ENCODE assay signal across 16 mouse cellular contexts in genomic region chr5:122019288-122019687, GRCm38 (mm10). TPM values are rescaled to one million over a fixed set of nuclear protein-coding genes. Genes with fewer than 3 reads are reported as not detected.
DNase-seq lines count a peak whose midpoint lies in the region; ATAC-seq lines count a peak whose summit lies in the region.
"Had no signal": no experiment of that assay in that cellular context is flagged by ENCODE, and none has a peak within 500 bp of the region (broad histone marks: within the 10 kb centered on the region; RNA-seq: fewer than 3 reads in every experiment).

No protein-coding gene starts in this region.

- H3K27ac ChIP-seq in forebrain, embryonic 12.5 days: no peak overlapping the region
- no peak overlapping the region for H3K27ac ChIP-seq in forebrain, embryonic 13.5 days
- H3K27ac ChIP-seq in forebrain, embryonic 16.5 days (ENCODE audit: low read length): no peak overlapping the region
- H3K27ac ChIP-seq in liver, embryonic 16.5 days (ENCODE audit: low read length): peak overlapping the region; percentile 72
- H3K27ac ChIP-seq in intestine, embryonic 15.5 days: no peak overlapping the region
- H3K27ac ChIP-seq: embryonic facial prominence, embryonic 15.5 days had no signal

- ATAC-seq in forebrain, embryonic 12.5 days (ENCODE audit: low FRiP score): 0 out of 2 replicates have a peak, but pooled peaks have one; percentile 33
- no peak for ATAC-seq in forebrain, embryonic 13.5 days
- ATAC-seq in forebrain, embryonic 16.5 days: peak; percentile 33
- ATAC-seq in liver, embryonic 16.5 days (ENCODE audit: low read depth): peak; percentile 80
- no peak for ATAC-seq in intestine, embryonic 15.5 days
- ATAC-seq: intestine, embryonic 16.5 days had no signal

- no peak overlapping the region for H3K4me3 ChIP-seq in forebrain, embryonic 12.5 days (replicated peaks)
- H3K4me3 ChIP-seq in forebrain, embryonic 13.5 days: no peak overlapping the region
- no peak overlapping the region for H3K4me3 ChIP-seq in forebrain, embryonic 16.5 days (replicated peaks; ENCODE audit: low read length)
- peak overlapping the region; percentile 52 for H3K4me3 ChIP-seq in liver, embryonic 16.5 days (ENCODE audit: low read depth, low read length)
- H3K4me3 ChIP-seq in intestine, embryonic 15.5 days (replicated peaks): no peak overlapping the region
- H3K4me3 ChIP-seq: embryonic facial prominence, embryonic 15.5 days had no signal

- H3K9ac ChIP-seq in forebrain, embryonic 12.5 days: peak overlapping the region; percentile 21; the same call in 1 of the 2 replicates
- no peak overlapping the region for H3K9ac ChIP-seq in forebrain, embryonic 13.5 days
- H3K9ac ChIP-seq in forebrain, embryonic 16.5 days (replicated peaks; ENCODE audit: low read depth, low read length): 0 out of 2 replicates have a peak overlapping the region, but pooled peaks have one; percentile 12
- peak overlapping the region; percentile 18; the same call in 1 of the 2 replicates for H3K9ac ChIP-seq in liver, embryonic 16.5 days (ENCODE audit: low read depth, low read length)
- H3K9ac ChIP-seq in intestine, embryonic 15.5 days: no peak overlapping the region
- H3K9ac ChIP-seq: embryonic facial prominence, embryonic 15.5 days had no signal

- peaks cover 5% of the 10 kb centered on the region; the same call in 1 of the 2 replicates for H3K36me3 ChIP-seq in forebrain, embryonic 12.5 days (replicated peaks)
- H3K36me3 ChIP-seq in forebrain, embryonic 13.5 days (ENCODE audit: poor library complexity, severe bottlenecking): peaks cover 8% of the 10 kb centered on the region; the same call in 1 of the 2 replicates
- no peaks in the 10 kb centered on the region for H3K36me3 ChIP-seq in forebrain, embryonic 16.5 days (ENCODE audit: control insufficient read depth, insufficient read depth)
- H3K36me3 ChIP-seq in liver, embryonic 16.5 days (ENCODE audit: control insufficient read depth, insufficient read depth): no peaks in the 10 kb centered on the region
- H3K36me3 ChIP-seq in intestine, embryonic 15.5 days: no peaks in the 10 kb centered on the region
- H3K36me3 ChIP-seq: embryonic facial prominence, embryonic 15.5 days had no signal

- no peaks in the 10 kb centered on the region for H3K27me3 ChIP-seq in forebrain, embryonic 12.5 days
- H3K27me3 ChIP-seq in forebrain, embryonic 13.5 days: no peaks in the 10 kb centered on the region
- H3K27me3 ChIP-seq in forebrain, embryonic 16.5 days (replicated peaks; ENCODE audit: control insufficient read depth, insufficient read depth, low read length): no peaks in the 10 kb centered on the region
- H3K27me3 ChIP-seq in liver, embryonic 16.5 days (ENCODE audit: control insufficient read depth, insufficient read depth, low read depth, low read length): no peaks in the 10 kb centered on the region
- no peaks in the 10 kb centered on the region for H3K27me3 ChIP-seq in intestine, embryonic 15.5 days (replicated peaks)
- H3K27me3 ChIP-seq: embryonic facial prominence, embryonic 15.5 days had no signal

- peak; percentile 35 for DNase-seq in Muller cell, postnatal 12 days (ENCODE audit: inconsistent ontology term)
- no peak for DNase-seq in urinary bladder, postnatal 14 days (ENCODE audit: low spot score)
- no peak for DNase-seq in kidney, postnatal 10 days
- DNase-seq: adrenal gland, postnatal 14 days; cerebellum, adult 11 months; gastrocnemius, postnatal 10 days; layer of hippocampus, adult 9-11 months; spleen, adult 18-20 months; thymus, adult 18-20 months had no signal

- 82% methylated on average over 17 of the region's 17 CpGs for WGBS in forebrain, embryonic 12.5 days
- WGBS in forebrain, embryonic 13.5 days: 71% methylated on average over 17 of the region's 17 CpGs
- WGBS in forebrain, embryonic 16.5 days: 62% methylated on average over 17 of the region's 17 CpGs
- 56% methylated on average over 17 of the region's 17 CpGs for WGBS in liver, embryonic 16.5 days (ENCODE audit: insufficient replicate concordance)
- 75% methylated on average over 17 of the region's 17 CpGs for WGBS in intestine, embryonic 15.5 days

- H3K4me1 ChIP-seq in forebrain, embryonic 12.5 days: peaks cover 31% of the 10 kb centered on the region
- peaks cover 12% of the 10 kb centered on the region for H3K4me1 ChIP-seq in forebrain, embryonic 13.5 days
- peaks cover 7% of the 10 kb centered on the region for H3K4me1 ChIP-seq in forebrain, embryonic 16.5 days (replicated peaks; ENCODE audit: control insufficient read depth, insufficient read depth, low read length)
- no peaks in the 10 kb centered on the region for H3K4me1 ChIP-seq in liver, embryonic 16.5 days (ENCODE audit: control insufficient read depth, low read depth, low read length)
- H3K4me1 ChIP-seq in intestine, embryonic 15.5 days (replicated peaks): no peaks in the 10 kb centered on the region; the same call in 1 of the 2 replicates

- no peak overlapping the region for H3K4me2 ChIP-seq in forebrain, embryonic 12.5 days
- no peak overlapping the region for H3K4me2 ChIP-seq in forebrain, embryonic 13.5 days
- H3K4me2 ChIP-seq in forebrain, embryonic 16.5 days (ENCODE audit: low read length): no peak overlapping the region
- H3K4me2 ChIP-seq in liver, embryonic 16.5 days (ENCODE audit: low read depth, low read length): peak overlapping the region; percentile 36
- H3K4me2 ChIP-seq in intestine, embryonic 15.5 days (replicated peaks): no peak overlapping the region
- H3K4me2 ChIP-seq: embryonic facial prominence, embryonic 15.5 days had no signal

- H3K9me3 ChIP-seq in forebrain, embryonic 12.5 days: peaks cover 6% of the 10 kb centered on the region
- peaks cover 9% of the 10 kb centered on the region; the same call in 1 of the 2 replicates for H3K9me3 ChIP-seq in forebrain, embryonic 13.5 days (replicated peaks)
- H3K9me3 ChIP-seq in forebrain, embryonic 16.5 days (ENCODE audit: control insufficient read depth, low read length): peaks cover 7% of the 10 kb centered on the region; the same call in 1 of the 2 replicates
- H3K9me3 ChIP-seq in liver, embryonic 16.5 days (replicated peaks; ENCODE audit: control insufficient read depth, low read length): no peaks in the 10 kb centered on the region
- no peaks in the 10 kb centered on the region for H3K9me3 ChIP-seq in intestine, embryonic 15.5 days
- H3K9me3 ChIP-seq: embryonic facial prominence, embryonic 15.5 days had no signal

RNA-seq across cellular contexts. Expression of gene Cux2, which starts 30.6 kb away (rescaled TPM):
- polyA plus RNA-seq in forebrain, embryonic 12.5 days (2016; fragmentation: Nextera tagmentation; extraction: Ambion mirVana): 13.7 and 14.0 TPM in 2 replicates
- polyA plus RNA-seq in forebrain, embryonic 13.5 days (2015; fragmentation: Nextera tagmentation; extraction: Ambion mirVana): 16.9 and 17.9 TPM in 2 replicates
- 32.0 and 36.2 TPM in 2 replicates for polyA plus RNA-seq in forebrain, embryonic 16.5 days (2015; fragmentation: Nextera tagmentation; extraction: Ambion mirVana)
- polyA plus RNA-seq in liver, embryonic 16.5 days (2015; fragmentation: Nextera tagmentation; extraction: Ambion mirVana): 1.4 and 3.1 TPM in 2 replicates
- 6.9 and 7.1 TPM in 2 replicates for polyA plus RNA-seq in intestine, embryonic 15.5 days (2015; fragmentation: Nextera tagmentation; extraction: Ambion mirVana)

Comparison
In these comparisons a context has a peak if more than half of its experiments do, and no peak if none do; other contexts are left out.
1. ATAC-seq: peak in forebrain, embryonic 12.5 days (single experiment), forebrain, embryonic 16.5 days (single experiment) and liver, embryonic 16.5 days (single experiment); none in forebrain, embryonic 13.5 days (single experiment) and intestine, embryonic 15.5 days (single experiment).
2. H3K9ac ChIP-seq: peak in forebrain, embryonic 12.5 days (single experiment), forebrain, embryonic 16.5 days (single experiment) and liver, embryonic 16.5 days (single experiment); none in forebrain, embryonic 13.5 days (single experiment) and intestine, embryonic 15.5 days (single experiment).